Comparison of ENCODE assay signal across 10 mouse cellular contexts in genomic region chr7:125271356-125271755, GRCm38 (mm10).
"Had no signal": no experiment of that assay in that cellular context is flagged by ENCODE, and none has a peak within 500 bp of the region (broad histone marks: within the 10 kb centered on the region; RNA-seq: fewer than 3 reads in every experiment).

No protein-coding gene starts in this region.

- DNase-seq: liver, postnatal 0 days; lung, adult 2 months; lung, postnatal 14 days; lung, postnatal 36 days; right cerebral cortex, postnatal 14 days; right cerebral cortex, postnatal 4 days; spleen, adult 18-20 months; thymus, adult 18-20 months; thymus, postnatal 25 days; thymus, postnatal 4 days had no signal
